Mouse (Mus musculus) C2C12 (cell line): ENCODE measurements around the gene Srsf9. TPM values are rescaled to one million over a fixed set of nuclear protein-coding genes. Genes with fewer than 3 reads are reported as not detected.
A peak's percentile ranks its signal among the peaks of the same experiment; 100 is the strongest.

ENCODE experiments used
- H3K27me3 ChIP-seq: one replicate; pipeline ENCODE4 v1.6.1; 2011; ENCODE audit not compliant: control insufficient read depth, insufficient read depth, insufficient read length
- H3K36me3 ChIP-seq: one replicate; pipeline ENCODE4 v1.6.1; 2011; ENCODE audit not compliant: control insufficient read depth, insufficient read depth
- H3K4me3 ChIP-seq: one replicate; pipeline ENCODE4 v1.5.1; 2011; ENCODE audit warnings: mild to moderate bottlenecking, control low read depth; ENCODE audit not compliant: poor library complexity, insufficient read depth, severe bottlenecking
- H3K79me2 ChIP-seq: one replicate; pipeline ENCODE4 v1.6.1; 2011; ENCODE audit not compliant: control insufficient read depth, insufficient read depth
- H3K79me3 ChIP-seq: one replicate; pipeline ENCODE4 v1.6.1; 2011; ENCODE audit warnings: low read depth, control low read depth
- H3ac ChIP-seq: one replicate; pipeline ENCODE3; 2011; ENCODE audit warnings: low read depth; ENCODE audit not compliant: control insufficient read depth, insufficient read length
- CEBPB ChIP-seq: IDR thresholded peaks from one replicate; pipeline ENCODE4 v1.6.1; 2011; ENCODE audit warnings: low read depth, mild to moderate bottlenecking, control low read depth, moderate library complexity
- CTCF ChIP-seq: IDR thresholded peaks from one replicate; pipeline ENCODE4 v1.5.1; 2011; ENCODE audit not compliant: control insufficient read depth, insufficient read depth, insufficient read length
- FOSL1 ChIP-seq: IDR thresholded peaks from one replicate; pipeline ENCODE4 v1.8.0; 2011; ENCODE audit warnings: mild to moderate bottlenecking, low read length; ENCODE audit not compliant: poor library complexity, insufficient read depth, severe bottlenecking
- MAX ChIP-seq: IDR thresholded peaks from one replicate; pipeline ENCODE4 v1.6.1; 2011; ENCODE audit warnings: mild to moderate bottlenecking, control low read depth
- MYOD1 ChIP-seq: IDR thresholded peaks from one replicate; pipeline ENCODE4 v1.6.1; 2011; ENCODE audit warnings: low read depth; ENCODE audit not compliant: control insufficient read depth, insufficient read length
- MYOG ChIP-seq: IDR thresholded peaks from one replicate; pipeline ENCODE4 v1.6.1; 2011; ENCODE audit not compliant: control insufficient read depth, insufficient read length; ENCODE audit errors: extremely low read depth
- USF1 ChIP-seq: IDR thresholded peaks from one replicate; pipeline ENCODE4 v1.6.1; 2011; ENCODE audit warnings: low read depth, mild to moderate bottlenecking, control low read depth, moderate library complexity
- polyA plus RNA-seq: library from polyadenylated mRNA; unstranded; fragments of >200 nt; fragmentation: generic; extraction: Trizol; gene quantifications from one replicate; pipeline ENCODE4 v1.2.1, GENCODE M21; 2012; ENCODE audit warnings: missing spikeins

Gene Srsf9
- polyA plus RNA-seq, 1 experiment: 113 TPM

DNA sequence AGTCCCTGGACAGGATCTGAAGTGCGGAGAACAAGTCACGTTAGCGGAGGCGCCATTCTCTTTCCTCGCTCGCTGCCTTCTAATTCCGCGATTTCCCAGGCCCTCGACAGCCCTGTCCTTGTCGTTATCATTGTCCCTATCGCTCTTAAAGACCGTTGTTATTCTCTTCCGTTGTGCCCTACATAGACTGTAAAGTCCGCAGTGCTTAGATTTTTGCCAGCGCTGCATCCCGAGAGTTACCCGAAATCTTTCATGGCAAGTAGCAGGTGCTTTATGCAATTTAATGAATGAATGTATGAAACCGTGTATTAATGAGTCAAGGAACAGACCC, 22.2 kb downstream of the Srsf9 start:
- no peaks in the 10 kb centered on the region for H3K27me3 ChIP-seq
- peaks cover 38% of the 10 kb centered on the region for H3K79me3 ChIP-seq
- peak overlapping the region; percentile 58 for H3ac ChIP-seq
- H3K4me3 ChIP-seq: peak overlapping the region; percentile 90
- no peak for TF ChIP-seq CEBPB
- TF ChIP-seq CTCF: no peak
- no peak for TF ChIP-seq MAX
- TF ChIP-seq USF1: no peak
- TF ChIP-seq MYOG: no peak
- no peak for TF ChIP-seq FOSL1
- TF ChIP-seq MYOD1: no peak
- peaks cover 32% of the 10 kb centered on the region for H3K36me3 ChIP-seq
- H3K79me2 ChIP-seq: peaks cover 47% of the 10 kb centered on the region

DNA sequence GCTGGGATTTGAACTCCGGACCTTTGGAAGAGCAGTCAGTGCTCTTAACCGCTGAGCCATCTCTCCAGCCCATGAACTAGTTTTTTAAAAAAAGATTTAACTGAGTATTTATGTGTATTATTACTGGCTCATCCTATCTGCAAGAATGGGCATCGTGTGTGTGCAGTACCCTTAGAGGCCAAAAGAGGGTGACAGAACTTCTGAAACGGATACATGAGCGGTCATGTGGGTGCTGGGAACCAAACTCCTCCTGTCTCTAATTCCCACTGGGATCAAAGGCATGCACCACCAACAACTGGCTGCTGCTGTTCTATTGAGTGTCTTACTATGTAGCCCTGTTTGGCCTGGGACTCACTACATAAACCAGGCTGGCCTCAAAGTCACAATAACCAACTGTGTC, 24.4 kb downstream of the Srsf9 start:
- Histone ChIP-seq H3K79me3 (peaks cover 19% of the 10 kb centered on the region), H3ac (no peak overlapping the region), H3K27me3 (peaks cover 10% of the 10 kb centered on the region), H3K4me3 (no peak overlapping the region), H3K79me2 (peaks cover 25% of the 10 kb centered on the region), H3K36me3 (peaks cover 10% of the 10 kb centered on the region)
- TF ChIP-seq CTCF (no peak), MYOG (no peak), MAX (no peak), FOSL1 (no peak), USF1 (no peak), MYOD1 (no peak), CEBPB (no peak)

DNA sequence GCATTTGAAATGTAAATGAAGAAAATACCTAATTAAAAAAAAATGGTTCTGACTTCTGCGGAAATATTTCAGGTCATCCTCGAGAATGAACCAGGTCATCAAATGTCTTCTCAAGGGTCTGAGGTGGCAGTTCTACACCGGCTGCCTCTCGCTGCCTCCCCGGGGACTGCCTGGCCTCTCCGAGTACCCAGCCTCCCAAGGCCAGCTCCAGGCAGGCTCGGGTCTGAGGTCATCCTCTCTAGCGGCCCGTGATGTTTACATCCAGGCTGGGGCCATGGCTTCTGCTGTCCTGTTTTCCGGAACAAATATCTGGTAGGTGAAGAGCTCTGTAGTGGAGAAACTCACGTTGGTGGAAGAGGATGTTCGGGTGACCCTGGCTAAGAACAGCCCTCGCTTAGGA, 28.1 kb downstream of the Srsf9 start:
- H3K79me3 ChIP-seq: no peaks in the 10 kb centered on the region
- no peaks in the 10 kb centered on the region for H3K36me3 ChIP-seq
- H3K4me3 ChIP-seq: no peak overlapping the region
- H3K27me3 ChIP-seq: peaks cover 10% of the 10 kb centered on the region
- TF ChIP-seq USF1: no peak
- TF ChIP-seq MYOD1: no peak
- TF ChIP-seq MYOG: no peak
- no peak for TF ChIP-seq CTCF
- no peak for TF ChIP-seq FOSL1
- no peak for TF ChIP-seq MAX
- TF ChIP-seq CEBPB: no peak
- H3K79me2 ChIP-seq: no peaks in the 10 kb centered on the region
- H3ac ChIP-seq: no peak overlapping the region

DNA sequence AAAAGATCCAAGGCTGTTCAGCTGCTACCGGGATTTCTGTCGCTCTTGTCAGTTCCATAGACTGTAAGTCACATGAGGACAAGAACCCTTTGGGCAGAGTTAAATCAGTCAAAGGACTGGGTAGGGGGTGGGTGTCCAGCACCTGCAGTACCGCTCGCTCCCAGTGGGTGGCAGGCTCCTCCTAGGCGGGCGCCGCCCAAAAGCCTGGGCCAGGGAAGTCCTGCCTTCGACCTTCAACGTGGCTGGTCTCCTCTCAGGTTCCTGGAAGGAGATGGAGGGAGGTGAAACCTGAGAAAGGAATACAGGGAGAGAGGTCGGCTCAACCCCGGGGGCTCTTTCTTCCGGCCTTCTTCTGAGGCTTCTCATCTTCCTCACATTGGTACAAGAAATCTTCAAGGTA, 31.9 kb downstream of the Srsf9 start:
- Histone ChIP-seq H3K36me3 (no peaks in the 10 kb centered on the region), H3ac (no peak overlapping the region), H3K27me3 (peaks cover 10% of the 10 kb centered on the region), H3K4me3 (no peak overlapping the region), H3K79me2 (no peaks in the 10 kb centered on the region), H3K79me3 (no peaks in the 10 kb centered on the region)
- no peak for TF ChIP-seq FOSL1
- TF ChIP-seq CTCF: peak; percentile 92

DNA sequence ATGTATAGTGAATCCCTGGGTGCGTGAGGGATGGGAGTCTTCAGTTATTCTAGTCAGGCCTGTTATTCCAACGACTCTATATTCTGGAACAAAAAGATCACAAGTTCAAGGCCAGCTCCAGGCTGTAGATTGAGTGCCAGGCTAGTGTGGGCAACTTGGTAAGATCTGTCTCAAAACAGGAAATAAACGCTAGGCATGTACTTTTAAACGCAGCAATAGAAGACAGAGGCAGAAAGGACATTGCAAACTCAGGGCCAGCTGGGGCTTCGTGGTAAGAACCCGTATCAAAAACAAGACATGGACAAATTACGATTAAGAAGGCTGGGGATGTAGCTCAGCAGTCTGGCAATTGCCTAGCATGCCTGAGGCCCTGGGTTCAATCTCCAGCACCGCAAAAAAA, 32.5 kb downstream of the Srsf9 start:
- Histone ChIP-seq H3K36me3 (no peaks in the 10 kb centered on the region), H3ac (no peak overlapping the region), H3K79me3 (no peaks in the 10 kb centered on the region), H3K27me3 (peaks cover 10% of the 10 kb centered on the region), H3K4me3 (no peak overlapping the region), H3K79me2 (no peaks in the 10 kb centered on the region)
- no peak for TF ChIP-seq FOSL1
- TF ChIP-seq CTCF: no peak
- no peak for TF ChIP-seq USF1
- TF ChIP-seq MYOD1: no peak
- no peak for TF ChIP-seq MAX
- no peak for TF ChIP-seq CEBPB
- TF ChIP-seq MYOG: no peak

DNA sequence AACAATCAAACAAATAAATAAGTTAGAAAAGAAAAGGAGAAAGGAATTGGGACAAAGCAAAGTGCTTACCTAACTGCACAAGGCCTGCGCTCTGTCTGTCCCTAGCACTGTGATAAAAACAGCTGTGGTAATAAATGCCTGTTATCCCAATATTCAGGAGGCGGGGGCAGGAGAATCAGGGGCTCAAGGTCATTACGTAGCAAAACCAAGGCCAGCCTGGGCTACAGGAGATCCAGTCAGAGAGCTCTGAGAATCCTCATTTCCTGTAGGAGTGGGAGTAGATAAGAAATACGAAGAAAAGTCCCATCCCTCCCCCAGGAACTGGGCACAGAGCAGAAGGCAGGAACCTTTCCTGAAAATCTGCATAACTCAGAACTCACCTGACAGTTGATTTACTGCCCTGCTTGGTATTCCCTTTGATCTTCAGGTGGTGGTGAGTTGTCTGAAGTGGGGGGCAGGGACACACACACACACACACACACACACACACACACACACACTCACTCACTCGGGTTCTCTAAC, 32.9 kb downstream of the Srsf9 start:
- Histone ChIP-seq H3K79me2 (no peaks in the 10 kb centered on the region), H3K36me3 (no peaks in the 10 kb centered on the region), H3K79me3 (no peaks in the 10 kb centered on the region), H3ac (no peak overlapping the region), H3K27me3 (peaks cover 10% of the 10 kb centered on the region), H3K4me3 (no peak overlapping the region)
- TF ChIP-seq USF1: no peak
- TF ChIP-seq MAX: no peak
- TF ChIP-seq MYOG: no peak
- TF ChIP-seq CEBPB: no peak
- no peak for TF ChIP-seq MYOD1
- TF ChIP-seq CTCF: no peak
- TF ChIP-seq FOSL1: no peak
